Mouse (Mus musculus): ENCODE data around the gene Nsmce4a. TPM values are rescaled to one million over a fixed set of nuclear protein-coding genes. Genes with fewer than 3 reads are reported as not detected.
A peak's percentile ranks its signal among the peaks of the same experiment; 100 is the strongest.

Gene Nsmce4a
- polyA plus RNA-seq, 1 experiment, result 152 TPM

DNA sequence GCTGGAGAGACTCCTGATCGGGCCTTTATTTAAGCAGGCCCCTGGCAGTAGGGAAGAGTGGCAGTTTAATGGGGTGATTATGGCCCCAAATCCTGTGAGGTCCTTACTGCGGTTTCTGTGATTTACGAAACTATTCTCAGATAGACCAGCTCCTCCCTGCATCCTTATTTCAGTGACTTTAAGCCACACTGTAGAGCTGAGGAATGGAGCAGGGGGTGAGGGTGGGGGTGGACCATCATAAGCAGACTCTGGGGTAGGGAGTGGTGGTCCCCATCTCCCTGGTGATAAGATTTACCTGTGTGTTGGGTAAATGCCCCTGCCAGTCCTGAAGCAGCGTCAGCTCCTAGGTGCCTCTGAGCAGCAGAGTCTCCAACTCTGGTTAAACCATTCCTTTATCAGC, 34.0 kb upstream of the Nsmce4a start:
- Histone ChIP-seq H3K27ac (ENCODE audit: insufficient read depth, low read length) (no peak overlapping the region), H3K4me1 (ENCODE audit: control insufficient read depth, insufficient read depth, low read length) (no peaks in the 10 kb centered on the region), H3K9ac (ENCODE audit: low read depth, poor library complexity, severe bottlenecking) (no peak overlapping the region), H3K9me3 (replicated peaks; ENCODE audit: control insufficient read depth, insufficient read depth, low read length, poor library complexity, severe bottlenecking) (no peaks in the 10 kb centered on the region), H3K27me3 (ENCODE audit: control insufficient read depth, insufficient read depth, low read length, poor library complexity, severe bottlenecking) (no peaks in the 10 kb centered on the region), H3K36me3 (ENCODE audit: control insufficient read depth, insufficient read depth, low read length, poor library complexity, severe bottlenecking) (no peaks in the 10 kb centered on the region), H3K4me3 (ENCODE audit: low read depth, low read length) (no peak overlapping the region)
- TF ChIP-seq EP300 (IDR thresholded peaks at IDR 0.05; ENCODE audit: insufficient read depth, low read depth, low read length) (no peak), CTCF (IDR thresholded peaks at IDR 0.05; ENCODE audit: low read depth, low read length) (no peak), POLR2A (IDR thresholded peaks at IDR 0.05; ENCODE audit: insufficient read depth, low read length) (no peak)

DNA sequence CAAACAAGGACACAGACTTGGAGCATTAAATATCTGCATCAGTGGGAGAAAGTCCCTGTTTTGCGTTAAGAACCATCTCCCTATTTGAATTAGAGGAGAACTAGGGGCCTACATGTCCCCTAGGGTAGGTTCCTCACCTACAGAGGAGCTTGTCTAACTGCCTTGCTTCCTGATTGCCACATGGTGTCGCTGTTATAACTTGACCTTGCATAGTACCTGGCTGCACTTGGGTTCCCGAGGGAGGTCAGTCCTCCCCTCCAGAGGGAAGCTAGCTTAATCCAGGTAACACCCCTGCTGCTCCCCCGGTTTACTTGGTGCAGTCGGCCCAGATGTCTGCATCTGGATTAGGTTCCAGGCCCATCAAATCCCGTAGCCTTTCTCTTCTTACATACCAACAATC, 32.2 kb upstream of the Nsmce4a start:
- TF ChIP-seq EP300 (IDR thresholded peaks at IDR 0.05; ENCODE audit: insufficient read depth, low read depth, low read length) (no peak), POLR2A (IDR thresholded peaks at IDR 0.05; ENCODE audit: insufficient read depth, low read length) (no peak), CTCF (IDR thresholded peaks at IDR 0.05; ENCODE audit: low read depth, low read length) (peak; percentile 79)
- no peak overlapping the region for H3K27ac ChIP-seq (ENCODE audit: insufficient read depth, low read length)
- no peak overlapping the region for H3K4me3 ChIP-seq (ENCODE audit: low read depth, low read length)
- H3K27me3 ChIP-seq (ENCODE audit: control insufficient read depth, insufficient read depth, low read length, poor library complexity, severe bottlenecking), result no peaks in the 10 kb centered on the region
- no peaks in the 10 kb centered on the region for H3K36me3 ChIP-seq (ENCODE audit: control insufficient read depth, insufficient read depth, low read length, poor library complexity, severe bottlenecking)
- no peak overlapping the region for H3K9ac ChIP-seq (ENCODE audit: low read depth, poor library complexity, severe bottlenecking)
- peaks cover 10% of the 10 kb centered on the region for H3K4me1 ChIP-seq (ENCODE audit: control insufficient read depth, insufficient read depth, low read length)
- H3K9me3 ChIP-seq (replicated peaks; ENCODE audit: control insufficient read depth, insufficient read depth, low read length, poor library complexity, severe bottlenecking), result no peaks in the 10 kb centered on the region

DNA sequence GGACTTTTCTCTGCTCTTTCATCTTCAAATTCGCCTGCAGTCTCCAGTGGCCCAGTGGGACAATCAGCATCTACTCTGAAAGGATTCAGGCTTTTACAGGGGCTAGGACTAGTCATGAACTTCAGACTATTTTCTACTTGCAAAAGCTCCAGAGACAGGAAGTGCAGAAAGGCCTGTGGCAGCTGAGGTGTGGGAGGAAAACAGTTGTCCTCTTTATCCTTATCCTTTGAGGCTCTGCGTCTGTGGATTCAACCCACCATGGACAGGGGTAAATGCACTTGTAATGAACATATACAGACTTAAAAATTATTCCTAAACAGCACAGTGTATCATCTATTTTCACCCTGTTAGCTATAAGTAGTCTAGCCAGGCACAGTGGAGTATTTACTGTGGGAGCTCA, 31.5 kb upstream of the Nsmce4a start:
- no peak overlapping the region for H3K9ac ChIP-seq (ENCODE audit: low read depth, poor library complexity, severe bottlenecking)
- H3K36me3 ChIP-seq (ENCODE audit: control insufficient read depth, insufficient read depth, low read length, poor library complexity, severe bottlenecking), result no peaks in the 10 kb centered on the region
- no peaks in the 10 kb centered on the region for H3K27me3 ChIP-seq (ENCODE audit: control insufficient read depth, insufficient read depth, low read length, poor library complexity, severe bottlenecking)
- H3K4me1 ChIP-seq (ENCODE audit: control insufficient read depth, insufficient read depth, low read length), result peaks cover 10% of the 10 kb centered on the region
- TF ChIP-seq CTCF (IDR thresholded peaks at IDR 0.05; ENCODE audit: low read depth, low read length) (no peak), EP300 (IDR thresholded peaks at IDR 0.05; ENCODE audit: insufficient read depth, low read depth, low read length) (no peak), POLR2A (IDR thresholded peaks at IDR 0.05; ENCODE audit: insufficient read depth, low read length) (no peak)
- no peak overlapping the region for H3K27ac ChIP-seq (ENCODE audit: insufficient read depth, low read length)
- H3K9me3 ChIP-seq (replicated peaks; ENCODE audit: control insufficient read depth, insufficient read depth, low read length, poor library complexity, severe bottlenecking), result no peaks in the 10 kb centered on the region
- H3K4me3 ChIP-seq (ENCODE audit: low read depth, low read length), result no peak overlapping the region

- Histone ChIP-seq H3K4me3 (ENCODE audit: low read depth, low read length) (no peak overlapping the region), H3K9me3 (replicated peaks; ENCODE audit: control insufficient read depth, insufficient read depth, low read length, poor library complexity, severe bottlenecking) (no peaks in the 10 kb centered on the region), H3K27ac (ENCODE audit: insufficient read depth, low read length) (no peak overlapping the region), H3K4me1 (ENCODE audit: control insufficient read depth, insufficient read depth, low read length) (peaks cover 12% of the 10 kb centered on the region), H3K9ac (ENCODE audit: low read depth, poor library complexity, severe bottlenecking) (no peak overlapping the region), H3K27me3 (ENCODE audit: control insufficient read depth, insufficient read depth, low read length, poor library complexity, severe bottlenecking) (no peaks in the 10 kb centered on the region), H3K36me3 (ENCODE audit: control insufficient read depth, insufficient read depth, low read length, poor library complexity, severe bottlenecking) (no peaks in the 10 kb centered on the region)
- TF ChIP-seq EP300 (IDR thresholded peaks at IDR 0.05; ENCODE audit: insufficient read depth, low read depth, low read length), result no peak
- no peak for TF ChIP-seq POLR2A (IDR thresholded peaks at IDR 0.05; ENCODE audit: insufficient read depth, low read length)
- no peak for TF ChIP-seq CTCF (IDR thresholded peaks at IDR 0.05; ENCODE audit: low read depth, low read length)
Measured at GRCm38 (mm10) chr7:130603556-130603955, 30.6 kb upstream of the Nsmce4a start.

DNA sequence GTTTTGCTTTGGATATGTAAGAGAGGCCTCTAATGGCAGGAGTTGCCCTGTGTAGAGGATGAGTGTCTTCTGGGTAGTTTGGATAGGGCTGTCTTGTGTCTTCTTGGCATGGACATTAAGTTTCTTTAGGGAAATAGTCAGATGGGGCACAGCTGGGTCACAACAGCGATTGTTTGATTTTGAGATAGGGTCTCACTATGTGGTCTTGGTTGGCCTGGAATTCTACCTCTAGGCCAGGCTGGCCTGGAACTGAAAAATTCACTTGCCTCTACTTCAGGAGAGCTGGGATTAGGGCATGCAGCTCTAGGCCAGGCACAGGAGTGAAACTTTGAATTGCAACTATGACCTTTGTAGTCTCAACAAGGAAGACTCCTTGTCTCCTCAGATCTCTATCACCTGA, 29.9 kb upstream of the Nsmce4a start:
- no peak for TF ChIP-seq EP300 (IDR thresholded peaks at IDR 0.05; ENCODE audit: insufficient read depth, low read depth, low read length)
- TF ChIP-seq CTCF (IDR thresholded peaks at IDR 0.05; ENCODE audit: low read depth, low read length), result no peak
- no peak for TF ChIP-seq POLR2A (IDR thresholded peaks at IDR 0.05; ENCODE audit: insufficient read depth, low read length)
- Histone ChIP-seq H3K4me1 (ENCODE audit: control insufficient read depth, insufficient read depth, low read length) (peaks cover 12% of the 10 kb centered on the region), H3K9ac (ENCODE audit: low read depth, poor library complexity, severe bottlenecking) (no peak overlapping the region), H3K36me3 (ENCODE audit: control insufficient read depth, insufficient read depth, low read length, poor library complexity, severe bottlenecking) (no peaks in the 10 kb centered on the region), H3K4me3 (ENCODE audit: low read depth, low read length) (no peak overlapping the region), H3K27ac (ENCODE audit: insufficient read depth, low read length) (no peak overlapping the region), H3K27me3 (ENCODE audit: control insufficient read depth, insufficient read depth, low read length, poor library complexity, severe bottlenecking) (no peaks in the 10 kb centered on the region), H3K9me3 (replicated peaks; ENCODE audit: control insufficient read depth, insufficient read depth, low read length, poor library complexity, severe bottlenecking) (no peaks in the 10 kb centered on the region)

DNA sequence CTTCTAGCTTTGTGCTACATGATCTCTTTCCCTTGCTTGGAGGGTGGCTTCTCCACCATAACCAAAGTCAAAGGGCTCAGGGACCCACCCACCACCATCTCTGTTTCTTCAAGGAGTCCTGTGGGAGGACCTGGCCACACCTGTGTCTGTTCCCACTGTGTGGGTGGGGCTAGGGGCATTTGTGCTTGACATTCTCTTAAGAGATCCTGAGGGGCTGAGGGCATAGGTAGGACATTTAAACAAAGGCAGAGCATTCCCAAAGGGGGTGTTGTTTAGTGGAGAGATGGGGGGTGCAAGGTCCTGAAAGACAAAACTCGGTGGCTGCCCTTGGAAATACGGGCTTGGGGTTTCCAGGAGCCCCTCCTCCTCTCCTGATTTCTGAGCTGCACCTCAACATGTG, 27.6 kb upstream of the Nsmce4a start:
- no peaks in the 10 kb centered on the region for H3K36me3 ChIP-seq (ENCODE audit: control insufficient read depth, insufficient read depth, low read length, poor library complexity, severe bottlenecking)
- H3K4me3 ChIP-seq (ENCODE audit: low read depth, low read length), result no peak overlapping the region
- no peaks in the 10 kb centered on the region for H3K9me3 ChIP-seq (replicated peaks; ENCODE audit: control insufficient read depth, insufficient read depth, low read length, poor library complexity, severe bottlenecking)
- no peak overlapping the region for H3K9ac ChIP-seq (ENCODE audit: low read depth, poor library complexity, severe bottlenecking)
- no peaks in the 10 kb centered on the region for H3K27me3 ChIP-seq (ENCODE audit: control insufficient read depth, insufficient read depth, low read length, poor library complexity, severe bottlenecking)
- peak overlapping the region; percentile 82 for H3K27ac ChIP-seq (ENCODE audit: insufficient read depth, low read length)
- H3K4me1 ChIP-seq (ENCODE audit: control insufficient read depth, insufficient read depth, low read length), result peaks cover 12% of the 10 kb centered on the region
- TF ChIP-seq POLR2A (IDR thresholded peaks at IDR 0.05; ENCODE audit: insufficient read depth, low read length) (no peak), EP300 (IDR thresholded peaks at IDR 0.05; ENCODE audit: insufficient read depth, low read depth, low read length) (peak; percentile 90)

Data from ES-Bruce4 (cell line).